Mouse (Mus musculus): ENCODE results near the gene Leng8.

DNA sequence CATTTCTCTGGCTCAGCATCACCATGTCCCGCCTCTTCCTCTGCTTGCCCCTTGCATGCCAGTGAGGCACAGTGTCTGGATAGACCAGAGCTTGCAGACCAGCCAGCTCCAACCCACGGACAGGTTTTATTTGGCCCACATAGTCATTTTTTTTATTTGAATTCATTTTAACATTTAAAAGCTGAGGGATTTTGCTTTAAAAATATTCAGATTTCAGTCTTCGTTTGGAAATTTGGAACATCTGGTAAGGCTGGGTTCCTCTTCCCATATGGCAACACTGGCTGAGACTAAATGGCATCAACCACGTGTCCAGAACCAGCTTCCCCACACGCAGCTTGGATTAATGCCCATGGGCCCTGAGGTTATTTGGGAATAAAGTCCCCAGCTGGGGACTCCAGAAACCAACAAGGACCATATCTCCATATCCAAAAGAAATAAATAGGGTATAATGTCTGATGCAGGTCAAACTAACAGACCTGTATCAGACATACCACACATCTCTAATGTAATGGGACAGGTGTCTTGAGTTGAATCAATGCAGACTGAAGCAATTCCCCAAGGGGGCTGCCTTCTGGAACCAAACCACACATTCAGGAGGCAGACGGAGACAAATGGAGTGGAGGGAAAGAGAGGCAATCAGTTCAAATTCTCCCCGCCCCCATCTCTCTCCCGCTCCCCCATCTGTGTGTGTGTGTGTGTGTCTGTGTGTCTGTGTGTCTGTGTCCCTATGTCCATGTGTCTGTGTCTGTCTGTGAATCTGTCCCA, 19.6 kb upstream of the Leng8 start:
- no peak for TF ChIP-seq CTCF (IDR thresholded peaks at IDR 0.05; ENCODE audit: extremely low read depth, insufficient read length, insufficient replicate concordance, low read depth, low read length)
- no peak for TF ChIP-seq POLR2A (IDR thresholded peaks at IDR 0.05; ENCODE audit: low read depth, low read length)
